17 mouse cellular contexts compared by ENCODE assay signal in genomic region chr1:181862676-181863374, GRCm38 (mm10). TPM values are rescaled to one million over a fixed set of nuclear protein-coding genes. Genes with fewer than 3 reads are reported as not detected.
DNase-seq lines count a peak whose midpoint lies in the region; ATAC-seq lines count a peak whose summit lies in the region.
"Had no signal": no experiment of that assay in that cellular context is flagged by ENCODE, and none has a peak within 500 bp of the region (broad histone marks: within the 10 kb centered on the region; RNA-seq: fewer than 3 reads in every experiment).

No protein-coding gene starts in this region.

- intact Hi-C loops in heart, postnatal 25 days (cut with DNase I): no loop called here

- no peak overlapping the region for H3K9ac ChIP-seq in stomach, embryonic 16.5 days (ENCODE audit: low read length)
- H3K9ac ChIP-seq: limb, embryonic 13.5 days; liver, embryonic 14.5 days; neural tube, embryonic 13.5 days had no signal

- H3K4me1 ChIP-seq in stomach, embryonic 16.5 days (ENCODE audit: control insufficient read depth, insufficient read depth, low read length): peaks cover 11% of the 10 kb centered on the region

- ATAC-seq in stomach, embryonic 16.5 days (ENCODE audit: insufficient read depth, low FRiP score): no peak
- ATAC-seq: activated CD4-positive, CD25-positive, alpha-beta regulatory T cell, adult 4 months; inflammation-experienced regulatory T-cells, adult 6 months; lung, postnatal 0 days had no signal

- peak; percentile 83 for DNase-seq in heart, adult 11 months
- DNase-seq in heart, postnatal 25 days (ENCODE audit: low spot score): no peak
- DNase-seq in thymus, postnatal 25 days: peak; percentile 30
- DNase-seq in thymus, postnatal 10 days (ENCODE audit: low spot score in 2 of 2): no peak
- peak; percentile 33 for DNase-seq in kidney, postnatal 14 days
- no peak for DNase-seq in frontal cortex, postnatal 10 days (ENCODE audit: low spot score in 2 of 2)
- DNase-seq in gastrocnemius, adult 8-10 months (ENCODE audit: low spot score in 2 of 2): no peak
- DNase-seq: cerebellum, adult 8-10 months; right cerebral cortex, postnatal 14 days had no signal

- H3K4me3 ChIP-seq in stomach, embryonic 16.5 days (replicated peaks; ENCODE audit: low read length): no peak overlapping the region
- H3K4me3 ChIP-seq: limb, embryonic 13.5 days; neural tube, embryonic 13.5 days had no signal

- H3K9me3 ChIP-seq in stomach, embryonic 16.5 days (replicated peaks; ENCODE audit: control insufficient read depth, low read length): no peaks in the 10 kb centered on the region
- H3K9me3 ChIP-seq: limb, embryonic 13.5 days; neural tube, embryonic 13.5 days had no signal

- no peak overlapping the region for H3K4me2 ChIP-seq in stomach, embryonic 16.5 days (ENCODE audit: low read depth, low read length)
- H3K4me2 ChIP-seq: limb, embryonic 13.5 days; neural tube, embryonic 13.5 days had no signal

- no peaks in the 10 kb centered on the region for H3K27me3 ChIP-seq in stomach, embryonic 16.5 days (ENCODE audit: control insufficient read depth, insufficient read depth, low read length)
- H3K27me3 ChIP-seq: CH12.LX; neural tube, embryonic 13.5 days had no signal

- 0 out of 2 replicates have a peak overlapping the region, but pooled peaks have one; percentile 15 for H3K27ac ChIP-seq in stomach, embryonic 16.5 days (ENCODE audit: low read length)
- H3K27ac ChIP-seq: limb, embryonic 13.5 days; liver, embryonic 14.5 days; neural tube, embryonic 13.5 days had no signal

- WGBS in stomach, embryonic 16.5 days: 59% methylated on average over 16 of the region's 16 CpGs

- H3K36me3 ChIP-seq in stomach, embryonic 16.5 days (ENCODE audit: control insufficient read depth, insufficient read depth, low read length): no peaks in the 10 kb centered on the region
- H3K36me3 ChIP-seq: limb, embryonic 13.5 days; neural tube, embryonic 13.5 days had no signal

RNA-seq across cellular contexts. Expression of gene Lbr, which starts 20.0 kb away (rescaled TPM):
- 10 to 100 TPM; 21.9 to 22.0 TPM for total RNA-seq in heart, postnatal 25 days (2021)
- polyA plus RNA-seq in stomach, embryonic 16.5 days (2015; fragmentation: Nextera tagmentation; extraction: Ambion mirVana): 127 TPM in 2 replicates
- 10 to 100 TPM; 20.4 to 23.4 (median 23.0) TPM for total RNA-seq in gastrocnemius, adult 8-10 months (2022)

Comparison
In these comparisons a context has a peak if more than half of its experiments do, and no peak if none do; other contexts are left out.
1. DNase-seq: peak in heart, adult 11 months (single experiment), thymus, postnatal 25 days (single experiment) and kidney, postnatal 14 days (single experiment); none in heart, postnatal 25 days (single experiment), thymus, postnatal 10 days (0 of 2), frontal cortex, postnatal 10 days (0 of 2) and gastrocnemius, adult 8-10 months (0 of 2).